Mouse (Mus musculus) kidney, adult 9 months (tissue): ENCODE measurements at regions not wholly inside any gene's neighbourhood (a gene's known extent, or its start where the extent isn't known, plus 50 kb on each side); places are given as distances from the start of the nearest gene placed in this dataset.

Experiments
- DNase-seq: peaks from one replicate; pipeline ENCODE4 v3.0.0; 2022

DNA sequence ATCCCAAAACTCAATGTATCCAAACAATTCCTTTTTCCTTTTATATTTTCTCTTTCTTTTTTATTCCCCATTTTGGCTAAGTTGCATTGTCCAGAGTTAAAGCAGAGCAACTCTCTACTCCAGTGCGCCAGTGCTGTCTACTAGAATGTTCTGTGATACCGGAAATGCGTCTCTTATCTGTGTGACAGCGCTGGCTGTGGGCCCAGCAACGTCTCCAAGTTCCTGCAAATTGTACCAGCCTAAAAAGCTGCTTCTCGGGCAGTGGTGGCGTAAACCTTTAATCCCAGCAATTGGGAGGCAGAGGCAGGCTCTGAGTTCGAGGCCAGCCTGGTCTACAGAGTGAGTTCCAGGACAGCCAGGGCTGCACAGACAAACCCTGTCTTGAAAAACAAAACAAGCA, 59.4 kb downstream of the Cox18 start:
- peak; percentile 5 for DNase-seq

DNA sequence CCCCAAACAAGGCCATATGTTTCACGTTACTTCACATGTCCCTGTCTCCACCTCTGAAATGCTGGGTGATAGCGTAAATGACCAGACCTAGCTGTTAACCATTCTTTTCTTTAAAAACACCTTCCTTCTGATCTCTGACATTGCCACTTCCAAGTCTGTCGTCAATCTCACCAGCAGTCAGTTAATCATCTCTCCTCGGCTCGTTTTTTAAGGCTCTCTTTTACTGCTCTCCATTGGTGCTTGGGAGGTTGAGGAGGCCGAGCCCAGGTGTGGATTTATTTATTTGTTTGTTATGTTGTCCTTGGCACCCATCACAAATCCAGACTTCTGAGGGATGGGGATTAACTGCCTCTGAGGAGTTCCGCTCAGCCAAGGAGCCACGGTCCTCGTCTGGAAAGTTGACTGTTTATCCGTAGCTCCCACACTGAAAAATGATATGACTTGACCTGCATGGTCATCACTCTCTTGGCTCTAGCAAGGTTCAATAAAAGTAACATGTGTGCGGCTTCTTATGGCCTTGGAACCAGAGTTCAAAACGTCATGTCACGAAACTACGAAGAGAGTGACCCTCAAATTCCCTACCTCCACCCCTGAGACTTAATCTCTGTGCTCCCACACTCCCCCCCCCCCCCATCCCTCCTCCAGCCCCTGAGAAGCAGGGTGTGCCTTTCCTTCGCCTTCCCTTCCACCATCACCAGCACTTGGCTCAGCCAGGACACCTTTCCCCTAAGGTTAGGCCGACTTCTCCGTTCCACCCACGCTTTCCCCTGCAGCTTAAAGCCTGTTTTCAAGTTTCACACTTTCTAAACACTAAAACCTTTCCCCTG, 60.6 kb downstream of the Cox18 start:
- no peak for DNase-seq

DNA sequence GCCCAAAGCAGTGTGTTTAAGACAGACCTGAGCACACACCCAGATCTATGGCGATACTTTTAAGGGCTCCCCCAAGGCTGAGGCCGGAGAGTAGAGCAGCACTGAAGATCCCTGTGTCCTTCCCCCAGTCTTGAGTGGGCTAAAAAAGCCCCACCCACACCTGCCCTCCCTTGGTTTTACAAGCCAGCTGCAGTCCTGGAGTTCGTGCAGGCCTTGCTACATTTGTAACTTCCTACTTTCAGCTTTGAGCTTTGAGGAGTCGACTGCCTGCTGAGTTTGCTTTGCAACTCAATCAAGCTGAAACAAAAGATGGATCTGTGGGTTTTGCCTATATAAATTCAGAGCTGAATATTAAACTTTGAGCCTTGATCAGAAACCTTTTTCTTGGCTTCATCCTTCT, 63.5 kb downstream of the Cox18 start:
- no peak for DNase-seq

DNA sequence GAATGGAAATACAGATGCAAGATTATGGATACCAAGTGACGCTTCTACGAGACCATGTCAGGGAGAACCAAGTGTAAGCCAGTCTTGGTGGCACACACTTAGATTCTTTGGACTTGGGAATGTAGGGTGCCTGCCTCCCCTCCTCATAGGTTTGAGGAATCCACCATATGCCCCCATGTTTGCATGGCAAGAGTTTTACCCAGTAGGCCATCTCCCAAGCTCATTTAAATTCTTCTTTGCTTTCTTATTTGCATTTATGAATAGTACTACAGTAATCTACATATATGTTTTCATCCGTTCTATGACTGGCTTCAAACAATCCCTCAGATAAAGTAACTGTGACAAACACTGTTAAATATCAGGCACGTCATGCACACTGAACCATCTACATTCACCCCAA, 67.3 kb downstream of the Cox18 start:
- no peak for DNase-seq

DNA sequence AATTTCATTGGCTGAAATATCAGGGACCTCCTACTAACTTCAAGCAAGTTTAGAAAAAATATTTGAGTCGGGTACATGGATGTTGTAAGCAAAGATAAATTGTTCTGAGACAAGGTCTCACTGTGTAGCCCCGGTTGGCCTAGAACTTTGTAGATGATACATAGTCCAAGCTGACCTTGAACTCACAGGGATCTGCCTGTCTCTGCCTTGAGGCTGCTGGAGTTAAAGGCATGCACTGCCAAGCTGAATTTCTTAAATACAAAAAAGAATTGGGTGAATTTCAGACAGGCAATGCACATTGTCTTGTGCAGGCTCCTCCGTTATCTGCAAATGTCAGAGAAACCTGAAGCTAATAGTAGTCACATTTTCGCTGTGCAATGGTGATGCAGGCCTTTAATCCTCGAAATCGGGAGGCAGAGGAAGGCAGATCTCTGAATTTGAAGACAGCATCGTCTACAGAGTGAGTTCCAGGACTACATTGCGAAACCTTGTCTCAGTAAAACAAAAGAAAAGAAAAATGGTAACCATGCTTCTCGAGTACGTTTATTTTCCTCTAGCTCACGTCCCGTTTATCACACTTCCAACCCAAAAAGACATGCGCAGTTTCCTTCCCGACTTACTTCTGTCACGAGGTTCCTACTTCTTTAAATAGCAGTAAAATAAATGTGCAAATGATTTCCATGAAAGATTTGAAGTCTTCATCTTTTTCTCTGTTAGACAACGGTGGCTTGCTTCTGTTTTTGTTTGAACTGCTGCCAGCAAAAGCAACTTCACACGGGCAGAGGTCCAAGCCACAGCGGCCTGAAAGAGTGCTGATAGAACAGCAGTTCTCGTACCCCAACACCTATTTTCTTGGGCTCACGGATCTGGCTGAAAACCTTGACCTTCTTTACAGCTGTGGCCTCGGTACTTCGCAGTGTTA, 73.9 kb downstream of the Cox18 start:
- peak; percentile 4 for DNase-seq

DNA sequence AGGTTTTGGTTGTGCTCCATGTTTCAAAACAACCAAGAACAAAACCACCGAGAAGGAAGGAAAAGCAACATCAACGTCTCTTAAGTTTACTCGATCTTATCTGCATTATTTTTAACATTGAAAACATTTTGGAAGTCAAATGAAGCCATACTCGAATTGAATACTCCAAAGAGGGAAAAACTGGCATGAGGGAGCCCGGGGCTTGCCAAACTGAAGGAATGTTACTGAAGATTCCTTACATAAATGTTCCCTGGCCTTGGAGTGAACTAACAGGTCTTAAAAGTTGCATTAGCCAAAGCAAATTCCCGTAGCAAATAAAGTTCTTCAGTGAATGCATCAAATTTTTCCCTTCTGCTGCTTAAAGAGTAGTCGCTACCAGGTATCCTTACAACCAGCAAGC, 87.8 kb downstream of the Cox18 start:
- no peak for DNase-seq

DNA sequence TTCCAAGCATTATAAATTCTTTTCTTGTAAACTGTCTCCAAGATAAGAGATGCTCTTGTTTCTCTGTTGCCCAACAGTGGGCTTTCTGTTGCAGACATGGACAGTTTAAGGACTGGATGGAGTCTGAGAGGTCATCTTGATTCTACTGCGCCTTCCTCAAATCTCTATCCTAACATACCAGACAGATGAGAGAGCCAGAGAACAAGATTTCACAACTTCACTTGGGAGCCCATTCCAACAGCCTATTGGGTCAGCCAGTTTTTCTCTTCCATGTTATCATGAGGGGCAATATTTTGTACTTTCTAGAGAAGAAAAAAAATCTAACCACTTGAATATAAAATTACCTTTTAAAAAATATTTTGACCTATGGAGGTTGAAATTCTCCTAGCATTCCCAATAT, 116.8 kb downstream of the Cox18 start:
- DNase-seq: no peak

DNA sequence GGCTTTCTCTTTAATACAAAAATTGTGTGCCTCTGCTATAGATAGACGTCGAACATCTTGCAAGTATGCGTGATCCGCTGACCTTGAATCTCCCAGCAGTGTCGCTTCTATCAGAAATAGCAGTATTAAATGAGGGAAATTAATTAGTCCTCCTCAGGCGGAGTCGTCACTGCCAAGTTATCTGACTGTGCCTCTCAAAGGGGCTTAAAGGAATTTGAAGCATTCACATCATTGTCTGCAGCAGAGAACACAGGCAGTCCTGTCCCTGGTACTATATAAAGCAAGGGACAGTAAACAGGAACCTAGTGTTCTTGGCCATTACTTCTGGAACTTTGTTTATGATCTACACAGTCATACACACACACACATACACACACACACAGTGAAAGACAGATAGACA, 119.1 kb downstream of the Cox18 start:
- no peak for DNase-seq

DNA sequence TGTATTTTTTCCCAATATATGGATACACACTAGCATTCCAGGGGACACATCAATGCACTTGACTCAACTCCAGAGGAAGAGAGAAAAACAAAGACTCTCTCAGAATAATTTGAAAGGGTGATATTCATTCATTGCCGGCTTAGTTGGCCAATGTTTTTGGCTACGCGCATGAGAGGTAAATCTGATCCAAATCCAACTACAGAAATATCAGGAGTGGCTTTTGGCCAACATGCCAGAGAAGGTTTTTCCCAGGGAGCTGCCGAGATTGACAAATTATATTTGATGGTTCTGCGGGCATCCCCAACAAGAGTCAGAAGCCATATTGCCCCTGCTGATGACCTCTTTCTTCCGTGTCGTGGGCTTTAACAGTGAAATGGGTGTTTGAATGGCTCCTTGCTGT, 135.3 kb downstream of the Cox18 start:
- no peak for DNase-seq

DNA sequence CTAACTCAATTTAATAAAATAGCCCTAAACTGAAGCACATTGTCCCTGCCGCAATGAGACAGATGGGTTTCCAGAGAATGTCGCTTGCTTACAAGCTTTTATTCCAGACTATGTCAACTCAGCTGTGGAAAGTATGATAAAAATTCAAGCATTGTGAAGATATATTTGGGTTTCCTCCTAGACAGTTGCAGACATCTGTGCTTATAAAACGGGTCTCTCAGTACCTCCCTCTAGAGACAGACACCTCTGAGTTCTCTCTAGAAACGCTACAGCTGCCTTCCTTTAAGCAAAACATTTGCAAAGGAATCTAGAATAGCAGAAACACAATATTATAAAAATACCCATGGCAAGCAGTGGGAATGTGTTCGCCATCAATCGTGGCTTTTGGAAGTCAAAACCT, 137.3 kb downstream of the Cox18 start:
- no peak for DNase-seq

DNA sequence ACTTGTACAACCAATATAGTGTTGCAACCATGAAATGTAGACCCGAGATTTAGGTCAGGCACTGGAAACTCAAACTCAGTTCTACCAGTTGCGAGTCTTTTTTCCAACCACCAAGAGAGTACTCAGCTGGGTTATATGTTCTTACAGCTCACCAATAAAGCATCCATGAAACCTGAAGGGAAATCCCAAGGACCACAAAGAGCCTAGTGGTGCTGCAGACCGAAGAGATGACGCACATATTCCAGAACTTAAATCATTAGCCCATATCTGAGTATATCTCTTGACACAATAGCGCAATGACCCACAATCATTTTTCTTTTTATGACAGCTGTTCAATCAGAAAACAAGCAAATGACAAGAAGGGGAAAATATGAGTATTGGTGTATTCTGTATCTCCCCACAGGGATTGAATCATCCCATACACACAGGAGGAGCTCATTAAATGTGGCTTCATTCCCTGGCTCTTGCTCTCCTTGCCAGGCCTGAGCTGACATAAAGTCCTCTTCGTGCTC, 146.7 kb downstream of the Cox18 start:
- no peak for DNase-seq

DNA sequence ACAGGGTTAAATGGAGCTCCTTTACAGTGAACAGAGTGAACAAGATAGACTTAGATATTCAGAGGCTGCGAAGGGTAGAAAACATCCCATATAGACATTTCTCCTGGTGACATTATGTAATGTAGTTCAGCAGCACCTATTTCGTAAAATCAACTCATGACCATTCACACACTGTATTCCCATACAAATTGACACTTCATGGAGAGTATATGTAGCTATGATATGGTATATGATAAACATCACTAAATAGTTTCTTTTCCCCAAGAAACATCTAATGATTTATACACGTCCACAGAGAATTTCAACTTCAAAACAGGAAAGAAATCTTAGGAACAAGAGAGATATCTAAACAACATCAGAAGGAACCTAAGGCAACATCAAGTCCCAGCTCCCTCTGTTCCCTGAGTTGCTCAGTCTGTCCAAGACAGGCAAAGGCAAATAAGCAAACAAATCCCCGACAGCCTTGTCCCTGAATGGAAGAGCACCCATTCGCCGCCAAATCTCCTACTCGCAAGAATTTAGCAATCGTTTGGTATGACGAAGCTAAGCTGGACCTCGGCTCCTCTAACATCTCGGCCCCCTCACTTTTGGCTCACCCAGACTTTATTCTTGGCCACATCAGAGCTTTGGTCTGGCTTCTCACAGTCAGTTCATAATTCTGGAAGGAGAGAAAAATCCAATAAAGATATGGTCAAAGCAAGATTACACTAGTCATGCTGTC, 148.0 kb downstream of the Cox18 start:
- no peak for DNase-seq

DNA sequence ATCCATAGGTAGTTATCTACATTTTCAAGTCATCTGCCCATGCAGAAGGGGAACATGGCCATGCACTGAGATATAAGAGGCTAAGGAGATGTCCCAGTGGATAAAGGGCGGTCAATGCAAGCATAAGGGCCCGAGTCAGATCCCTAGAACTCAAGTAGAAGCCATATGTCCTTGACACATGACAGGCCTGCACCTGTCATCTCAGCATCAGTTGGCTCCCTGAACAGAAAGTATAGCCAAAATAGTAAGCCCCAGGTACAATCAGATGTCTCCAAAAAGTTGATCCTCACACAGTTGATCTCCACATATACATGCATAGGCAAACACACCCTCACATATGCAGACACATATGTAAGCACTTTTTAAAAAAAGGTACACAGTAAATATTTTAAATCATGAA, 152.0 kb downstream of the Cox18 start:
- DNase-seq: no peak

DNA sequence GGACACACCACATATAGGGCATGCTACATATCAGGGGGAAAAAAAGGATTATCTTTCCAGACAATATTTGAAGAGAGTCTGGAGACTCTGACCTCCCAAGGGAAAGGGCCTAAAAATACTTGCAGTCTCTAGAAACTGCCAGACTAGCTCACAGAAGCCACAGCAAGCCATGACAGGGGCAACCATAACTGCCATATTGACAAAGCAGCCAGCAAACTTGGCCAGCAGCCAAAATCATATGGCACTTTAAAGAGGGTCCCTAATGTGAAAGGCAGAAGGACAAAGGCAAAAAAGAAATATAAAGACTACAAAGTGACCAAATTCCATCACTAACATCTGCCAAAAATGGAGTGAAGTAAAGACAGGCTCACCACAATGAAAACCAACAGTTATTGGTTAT, 155.2 kb downstream of the Cox18 start:
- no peak for DNase-seq

DNA sequence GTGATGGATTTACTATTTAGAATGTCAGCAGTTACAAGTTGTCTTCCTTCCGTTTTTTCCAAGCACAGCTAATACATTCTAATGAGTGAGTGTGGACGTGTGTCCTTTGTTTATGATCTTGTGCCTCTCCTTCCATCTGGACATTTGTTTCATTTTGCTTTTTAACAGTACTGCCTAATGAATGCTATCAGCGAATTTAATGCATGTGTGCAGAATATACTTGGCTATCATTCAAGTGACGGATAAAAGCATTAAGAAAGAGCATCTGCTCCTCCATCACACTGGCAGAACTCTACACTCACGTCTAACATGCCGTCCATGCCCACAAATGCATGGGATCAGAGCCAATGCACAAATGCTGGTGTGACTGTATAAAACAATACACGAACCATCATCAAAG, 156.0 kb downstream of the Cox18 start:
- DNase-seq: no peak

DNA sequence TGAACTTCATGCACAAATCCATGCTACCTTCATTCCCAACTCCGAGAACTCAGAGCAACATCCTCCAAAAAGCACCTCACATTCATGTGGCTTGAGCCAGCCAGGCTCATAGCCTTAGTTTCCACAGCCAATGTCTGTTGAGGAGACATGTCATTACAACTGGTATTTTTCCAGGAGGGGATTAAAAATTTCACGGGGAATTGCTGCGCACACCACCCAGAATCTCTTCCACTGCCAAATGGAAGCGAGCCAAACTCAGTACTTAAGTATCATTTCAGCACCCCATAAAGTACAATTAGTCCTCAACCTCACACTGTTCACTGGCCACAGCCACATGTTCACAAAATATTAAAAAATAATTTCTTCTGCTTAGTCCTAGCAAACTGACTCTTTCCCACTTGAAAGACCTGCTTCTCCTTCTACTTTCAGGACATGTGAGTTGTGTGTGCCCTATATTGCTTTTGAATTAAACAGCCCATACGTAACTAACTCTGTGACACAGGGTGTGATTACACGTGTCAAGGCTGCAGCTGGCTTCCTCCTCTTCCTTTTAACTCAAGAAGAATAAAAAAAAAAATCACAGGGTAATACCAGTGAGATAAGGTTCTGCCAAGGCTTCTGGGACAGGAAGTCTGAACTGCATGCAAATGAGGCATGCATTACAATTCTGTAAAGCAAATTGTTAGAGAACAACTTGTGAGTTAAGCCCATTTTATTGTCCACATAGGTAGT, 157.8 kb downstream of the Cox18 start:
- no peak for DNase-seq

DNA sequence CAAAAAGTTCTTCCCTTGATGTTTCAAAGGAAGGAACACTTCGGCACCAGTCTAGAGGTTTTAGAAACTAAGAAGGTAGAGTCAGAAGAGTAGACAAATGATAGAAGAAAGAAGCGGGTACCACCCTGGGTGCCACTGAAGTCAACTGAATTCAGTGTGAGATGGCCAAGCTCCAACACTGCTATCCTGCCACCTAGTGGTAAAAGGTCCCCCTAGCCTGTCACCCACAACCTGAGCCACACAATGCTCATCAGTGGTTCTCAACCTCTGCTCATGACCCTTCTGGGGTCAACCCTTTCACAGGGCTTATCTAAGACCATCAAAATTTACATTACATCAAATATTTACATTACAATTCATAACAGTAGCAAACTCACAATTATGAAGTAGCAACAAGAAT, 168.1 kb downstream of the Cox18 start:
- DNase-seq: peak; percentile 10

DNA sequence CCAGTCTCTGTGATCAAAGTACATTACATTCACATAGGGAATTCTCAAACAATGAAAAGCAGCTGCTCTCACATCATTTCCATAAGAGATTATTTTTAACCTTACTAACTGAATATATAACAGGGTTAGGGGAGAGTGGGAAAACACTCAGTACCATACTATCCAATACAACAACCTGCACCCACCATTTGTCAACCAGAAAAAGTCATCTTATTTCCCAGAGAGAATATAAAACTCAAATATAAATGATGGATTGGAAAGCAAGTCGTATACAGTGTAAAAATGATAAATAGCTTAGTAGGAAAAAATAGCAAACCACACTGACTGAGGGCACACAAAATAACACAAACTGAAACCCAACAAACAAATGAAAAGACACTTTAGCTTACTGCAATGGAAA, 169.4 kb upstream of the Adamts3 start:
- no peak for DNase-seq

DNA sequence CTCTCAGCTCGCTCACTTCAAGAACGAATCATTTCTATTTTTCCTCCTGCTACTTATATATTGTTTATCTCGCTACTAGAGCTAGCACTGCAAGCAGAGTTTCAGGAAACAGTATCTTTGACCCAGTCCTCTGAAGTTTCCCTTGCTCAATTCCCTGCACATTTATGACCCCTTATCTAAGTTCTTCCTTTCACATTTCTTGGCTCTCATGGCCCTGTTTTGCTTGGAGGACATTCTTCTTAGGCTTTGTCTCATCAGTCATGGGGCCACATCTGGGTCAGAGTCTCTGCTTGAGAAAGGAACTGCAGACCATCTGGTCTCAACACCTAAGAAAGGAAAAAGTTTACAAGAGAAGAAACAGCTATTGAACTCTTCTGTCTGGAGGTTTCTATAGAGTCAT, 166.7 kb upstream of the Adamts3 start:
- DNase-seq: no peak

DNA sequence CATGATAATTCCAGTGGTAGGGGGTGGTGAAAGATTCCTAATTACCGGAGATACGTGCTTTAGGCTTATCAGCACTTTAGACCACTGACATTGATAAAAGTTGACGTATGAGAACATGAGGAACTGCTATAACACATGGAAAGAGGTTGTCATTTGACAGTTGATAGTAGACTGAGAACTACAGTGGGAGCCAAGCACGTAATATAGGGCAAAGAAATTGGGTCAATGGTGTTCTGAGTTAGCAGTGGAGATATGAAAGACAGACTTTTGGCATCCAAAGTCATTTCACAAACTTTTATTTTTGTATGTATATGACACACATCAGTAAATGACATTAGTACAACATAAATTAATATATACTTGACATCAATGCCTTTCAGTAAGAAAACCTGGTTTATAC, 159.6 kb upstream of the Adamts3 start:
- no peak for DNase-seq

DNA sequence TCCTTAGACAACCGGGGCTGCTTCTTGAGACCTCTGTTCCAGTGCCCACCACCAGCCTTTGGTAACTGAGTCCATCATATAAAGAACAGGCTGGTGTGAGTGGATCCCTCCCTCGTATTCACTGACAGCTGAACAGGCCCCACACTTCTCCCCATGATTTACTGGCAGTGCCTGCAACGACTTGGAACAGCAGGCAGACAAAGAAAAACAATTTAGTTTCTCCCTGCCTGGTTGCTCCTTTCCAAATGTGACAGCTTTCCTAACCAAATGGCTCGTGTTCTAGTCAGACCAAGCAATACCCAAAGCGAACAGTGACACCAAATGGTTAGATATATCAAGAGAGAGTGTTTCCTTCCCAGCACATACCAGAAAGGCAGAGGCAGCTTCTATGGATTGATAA, 150.0 kb upstream of the Adamts3 start:
- DNase-seq: no peak

DNA sequence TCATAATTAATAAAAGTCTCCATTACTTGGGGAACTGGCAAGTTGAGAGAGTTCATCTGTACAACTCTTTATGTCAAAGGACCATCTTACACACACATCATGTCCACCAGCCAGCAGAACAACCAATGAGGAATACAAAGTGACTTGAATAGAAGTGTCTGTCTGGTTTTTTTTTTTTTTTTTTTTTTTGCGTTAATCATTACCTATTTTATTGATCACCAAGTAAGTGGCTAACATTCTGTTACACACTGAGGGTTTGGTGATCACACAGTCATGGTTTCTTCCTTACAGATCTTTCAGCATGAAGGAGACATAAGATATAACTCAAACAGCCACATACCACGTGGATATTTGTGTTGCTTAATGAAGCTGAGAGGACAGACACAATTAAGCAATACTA, 147.6 kb upstream of the Adamts3 start:
- no peak for DNase-seq

DNA sequence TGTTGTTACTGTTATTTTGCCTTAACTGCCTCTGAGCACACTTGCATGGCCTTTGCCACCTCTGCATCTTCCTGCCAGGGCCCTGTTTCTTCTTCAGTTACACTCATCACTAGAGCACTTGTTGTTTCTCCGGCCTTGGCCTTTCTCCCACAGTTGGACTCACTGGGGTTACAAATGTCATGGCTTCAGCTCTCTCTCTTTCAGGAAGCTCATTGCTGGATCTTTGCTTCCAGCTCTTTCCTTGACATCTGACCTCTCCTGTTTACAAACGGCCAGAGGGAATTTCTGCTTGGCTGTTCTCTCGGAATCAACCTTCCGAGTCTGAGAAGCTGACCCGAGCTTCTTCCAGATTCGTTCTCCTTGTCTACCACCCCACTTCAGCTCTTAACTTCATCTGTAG, 146.6 kb upstream of the Adamts3 start:
- peak; percentile 27 for DNase-seq
